Mouse (Mus musculus) right cerebral cortex, adult 2 months (tissue): ENCODE measurements around the gene Gm49661.
A peak's percentile ranks its signal among the peaks of the same experiment; 100 is the strongest.

ENCODE experiments used
- DNase-seq, 2 experiments: peaks; one replicate each; pipeline ENCODE4 v3.0.0; 2021 to 2022; ENCODE audit warnings: low spot score in 2 of 2

The Gm49661 gene

DNA sequence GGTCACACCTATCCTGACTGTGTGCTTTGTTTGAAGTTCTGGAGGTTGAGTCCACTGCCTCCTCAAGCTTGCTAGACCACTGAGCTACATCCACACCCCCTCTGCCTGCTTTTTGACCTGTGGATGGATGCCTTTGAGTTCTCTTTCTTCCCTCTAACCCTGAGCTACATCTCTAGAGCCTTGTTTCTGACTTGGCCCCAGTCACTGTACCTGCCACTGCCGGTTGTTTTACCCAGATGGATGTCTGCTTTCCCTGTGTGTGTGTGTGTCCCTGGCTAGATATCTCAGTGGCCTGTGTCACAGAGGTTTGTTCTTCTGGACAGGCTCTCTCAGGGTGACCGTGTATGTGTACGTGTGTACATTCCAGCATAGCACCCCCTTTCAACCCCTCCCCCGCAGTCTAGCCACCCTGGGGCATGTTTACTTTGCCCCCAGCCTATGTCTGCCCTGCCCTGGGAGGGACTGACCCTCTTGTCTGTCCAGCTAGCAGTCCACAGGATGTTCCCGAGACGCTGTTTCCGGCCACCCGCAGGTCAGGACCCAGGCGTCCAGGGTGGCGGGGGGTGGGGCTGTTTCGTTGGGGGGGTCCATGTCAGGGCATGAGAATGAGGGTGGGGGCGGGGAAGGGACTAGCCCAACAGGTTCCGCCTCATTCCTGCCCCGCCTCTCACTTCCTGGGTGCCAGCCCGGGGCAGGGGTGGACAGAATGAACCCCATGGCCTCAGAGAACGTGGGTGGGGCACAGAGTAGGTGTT, 15.2 kb upstream of the Gm49661 start:
- DNase-seq: no peak

DNA sequence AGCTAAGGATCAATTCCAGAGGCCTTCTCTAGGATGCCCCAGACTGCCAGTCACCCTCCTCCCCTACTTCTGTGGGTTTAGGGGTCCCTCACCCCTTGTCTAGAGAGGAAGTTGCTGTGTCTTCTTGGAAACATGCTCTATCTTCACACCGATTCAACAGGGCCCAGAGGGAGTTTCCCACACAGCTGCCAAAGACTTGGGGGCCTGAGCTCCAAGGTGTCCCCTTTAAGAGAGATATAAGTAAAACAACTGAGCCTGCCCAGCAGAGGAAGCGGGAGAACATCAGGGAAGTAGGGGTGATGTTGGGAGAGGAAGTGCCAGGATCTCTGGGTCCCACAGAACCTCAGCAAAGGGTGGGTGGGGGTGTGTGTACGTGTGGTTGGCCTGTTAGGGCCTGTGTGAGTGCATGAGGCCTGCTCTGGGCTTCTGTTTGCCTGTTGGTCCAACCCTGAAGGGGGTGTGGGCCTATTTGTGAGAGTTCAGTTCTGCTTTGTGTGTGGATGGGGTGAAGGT, 13.3 kb upstream of the Gm49661 start:
- DNase-seq: no peak

DNA sequence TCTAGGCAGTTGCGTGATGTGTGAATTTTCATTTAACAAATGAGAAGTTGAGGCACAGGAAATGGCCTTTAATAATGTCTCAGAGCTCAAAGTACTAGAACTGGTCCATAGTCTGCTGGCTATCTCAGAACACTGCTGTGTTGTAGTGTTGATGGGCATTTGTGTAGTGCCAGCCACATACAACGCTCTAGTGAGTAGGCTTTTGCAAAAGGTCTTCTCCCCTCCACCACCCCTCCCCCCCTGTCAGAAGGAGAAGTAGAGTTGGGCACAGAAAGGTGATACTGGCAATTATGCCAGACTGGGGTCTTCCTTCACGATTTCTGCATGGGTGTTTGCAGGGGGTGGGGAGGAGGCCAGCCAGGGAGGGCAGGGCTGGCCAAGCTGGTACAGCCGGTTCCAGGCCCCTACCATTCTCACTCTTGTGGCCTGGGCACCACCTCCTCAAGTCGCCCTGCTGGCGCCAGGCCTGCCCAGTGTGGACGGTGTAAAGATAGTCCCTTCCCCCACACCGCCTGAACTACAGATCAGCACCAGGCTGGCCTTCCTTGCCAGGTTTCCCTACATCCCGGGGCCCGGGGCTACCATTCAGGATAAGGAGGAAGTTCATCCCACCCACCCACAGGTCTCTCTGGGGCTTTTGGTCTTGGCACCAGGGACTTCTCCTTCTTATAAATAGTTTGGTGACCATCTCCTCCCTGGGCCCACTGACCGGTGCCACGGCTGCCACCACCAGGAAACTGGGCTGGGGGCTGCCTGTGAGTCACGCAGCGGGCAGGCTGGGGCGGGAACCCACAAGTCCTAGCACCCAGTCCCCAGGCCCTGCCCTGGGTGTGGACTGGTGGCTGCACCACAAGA, 12.6 kb upstream of the Gm49661 start:
- no peak for DNase-seq

DNA sequence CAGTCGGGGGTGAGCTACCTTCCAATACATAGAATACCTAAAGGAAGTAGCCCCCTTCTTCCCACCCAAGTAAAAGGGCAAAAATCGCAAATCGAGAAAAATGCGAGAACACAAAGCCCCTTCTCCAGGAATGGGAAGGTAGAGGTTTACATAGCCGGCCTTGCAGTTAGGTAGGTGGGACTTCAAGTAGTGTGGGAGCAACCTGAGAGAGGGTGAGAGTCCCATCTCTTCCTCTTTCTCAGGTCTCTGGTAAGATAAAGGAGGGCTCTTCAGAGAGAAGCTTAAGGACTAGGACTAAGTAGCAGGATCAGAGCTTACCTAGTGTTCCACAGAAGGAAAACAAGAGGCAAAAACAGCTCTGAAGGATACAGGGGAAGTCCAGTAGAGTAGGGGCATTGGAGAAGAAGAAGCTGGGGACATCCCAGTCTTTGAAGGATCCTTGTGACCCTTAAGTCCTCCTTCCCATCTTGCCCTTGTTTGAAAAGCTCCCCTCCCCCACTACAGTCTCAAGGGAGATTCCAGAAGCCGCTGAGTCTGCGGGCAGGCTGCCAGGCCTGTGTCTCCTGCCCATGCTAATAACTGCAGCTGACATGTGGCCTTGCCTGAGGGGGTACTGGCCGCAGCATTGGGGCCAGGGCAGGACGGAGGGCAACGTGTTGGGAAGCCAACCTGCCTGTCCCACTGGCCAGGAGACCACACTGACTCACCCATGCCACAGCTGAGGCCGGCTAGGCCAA, 11.6 kb upstream of the Gm49661 start:
- no peak for DNase-seq

DNA sequence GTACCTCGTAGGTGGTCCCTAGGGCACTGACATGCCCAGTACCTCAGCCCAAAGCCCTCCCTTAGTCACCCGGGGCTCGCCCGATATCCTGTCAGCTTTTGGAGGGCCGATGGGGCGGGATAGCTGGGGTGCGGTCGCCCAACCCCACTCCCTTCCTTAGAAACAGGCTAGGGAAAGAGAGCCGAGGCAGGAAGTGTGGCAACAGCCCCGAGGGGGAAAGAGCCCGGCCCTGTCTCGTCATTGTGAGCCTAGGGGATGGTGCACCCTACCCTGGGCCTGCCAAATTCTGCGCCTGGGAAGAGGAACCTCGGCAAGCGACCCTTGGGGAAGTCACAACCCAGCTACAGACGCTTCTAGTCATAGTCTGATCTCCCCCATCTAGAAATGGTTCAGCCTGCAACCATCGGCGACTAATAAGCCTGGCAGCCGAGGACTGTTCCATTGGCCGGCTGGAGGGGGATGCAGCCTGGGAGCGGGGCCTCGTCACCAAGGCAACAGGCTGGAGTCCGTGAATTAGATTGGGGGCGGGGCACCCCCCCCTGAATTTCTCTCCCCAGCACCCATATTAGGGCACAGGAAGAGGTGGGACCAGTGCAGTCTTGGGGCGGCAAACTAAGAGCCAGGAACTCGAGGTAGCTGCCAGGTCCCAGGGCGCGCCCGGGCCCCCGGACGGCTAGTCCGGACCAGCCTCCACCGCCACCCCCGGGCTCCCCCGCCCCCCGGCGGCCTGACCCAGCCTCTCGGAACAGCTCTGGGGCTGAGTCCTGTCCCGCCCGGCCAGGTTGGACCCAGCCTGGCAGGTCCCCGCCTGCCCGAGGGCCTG, 10.6 kb upstream of the Gm49661 start:
- DNase-seq: peak; percentile 93 to 97

DNA sequence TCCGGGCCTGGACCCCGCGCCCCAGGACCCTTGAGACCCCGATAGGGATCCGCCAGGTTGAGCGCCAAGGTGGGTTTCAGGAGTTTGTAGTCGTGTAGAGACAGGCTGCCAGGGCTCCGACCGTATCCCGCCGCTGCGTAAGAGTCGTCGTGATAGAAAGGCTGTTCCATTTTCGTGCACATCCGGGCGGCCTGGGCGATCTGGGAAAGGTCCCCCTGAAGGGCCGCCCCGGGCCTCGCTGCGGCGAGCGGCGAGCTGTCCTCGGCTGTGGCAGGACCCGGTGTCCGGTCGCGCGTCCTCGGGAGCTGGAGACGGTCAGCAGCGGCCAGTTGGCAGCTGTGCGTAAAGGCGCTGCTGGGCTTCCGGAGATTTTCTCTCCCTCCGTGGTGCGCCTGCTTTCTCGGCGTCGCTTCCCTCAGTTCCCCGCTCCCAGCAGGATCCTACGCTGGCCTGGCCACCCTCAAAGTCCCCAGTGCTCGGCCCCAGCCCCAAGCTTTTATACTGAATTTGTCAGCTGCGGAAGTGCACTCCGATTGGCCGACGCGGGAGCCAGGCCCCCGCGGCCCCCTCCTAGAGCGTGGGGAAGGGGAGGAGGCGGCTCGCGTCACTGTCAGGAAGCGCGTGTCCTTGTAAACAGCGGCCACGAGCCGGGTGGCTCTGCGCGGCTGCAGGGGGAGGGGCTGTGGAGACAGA, 9.2 kb upstream of the Gm49661 start, which contains the start of gene Junb:
Junb (minus strand) TSS at position 471 of the 693 bp plus-strand sequence.
- DNase-seq: peak; percentile 96 to 97

DNA sequence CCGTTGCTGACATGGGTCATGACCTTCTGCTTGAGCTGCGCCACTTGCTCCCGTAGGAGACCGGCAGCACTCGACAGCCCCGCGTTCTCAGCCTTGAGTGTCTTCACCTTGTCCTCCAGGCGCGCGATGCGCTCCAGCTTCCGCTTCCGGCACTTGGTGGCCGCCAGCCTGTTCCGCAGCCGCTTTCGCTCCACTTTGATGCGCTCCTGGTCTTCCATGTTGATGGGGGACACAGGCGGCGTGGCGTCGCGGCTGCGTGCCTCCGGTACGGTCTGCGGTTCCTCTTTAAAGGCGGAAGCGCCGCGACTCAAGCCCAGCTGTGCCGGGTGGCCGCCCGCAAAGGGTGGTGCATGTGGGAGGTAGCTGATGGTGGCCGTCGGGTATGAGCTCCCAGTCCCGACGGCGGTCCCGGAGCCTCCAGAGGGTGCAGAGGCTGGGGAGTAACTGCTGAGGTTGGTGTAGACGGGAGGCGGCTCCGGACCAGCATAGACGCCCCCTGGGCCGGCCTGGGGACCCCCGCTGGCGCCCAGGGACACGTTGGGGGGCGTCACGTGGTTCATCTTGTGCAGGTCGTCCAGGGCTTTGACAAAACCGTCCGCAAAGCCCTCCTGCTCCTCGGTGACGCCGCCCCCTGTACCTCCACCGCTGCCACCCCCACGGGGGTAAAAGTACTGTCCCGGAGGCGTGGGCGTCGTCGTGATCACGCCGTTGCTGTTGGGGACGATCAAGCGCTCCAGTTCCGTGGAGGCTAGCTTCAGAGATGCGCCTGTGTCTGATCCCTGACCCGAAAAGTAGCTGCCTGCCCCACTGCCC, 8.4 kb upstream of the Gm49661 start:
- DNase-seq: peak; percentile 69 to 70

DNA sequence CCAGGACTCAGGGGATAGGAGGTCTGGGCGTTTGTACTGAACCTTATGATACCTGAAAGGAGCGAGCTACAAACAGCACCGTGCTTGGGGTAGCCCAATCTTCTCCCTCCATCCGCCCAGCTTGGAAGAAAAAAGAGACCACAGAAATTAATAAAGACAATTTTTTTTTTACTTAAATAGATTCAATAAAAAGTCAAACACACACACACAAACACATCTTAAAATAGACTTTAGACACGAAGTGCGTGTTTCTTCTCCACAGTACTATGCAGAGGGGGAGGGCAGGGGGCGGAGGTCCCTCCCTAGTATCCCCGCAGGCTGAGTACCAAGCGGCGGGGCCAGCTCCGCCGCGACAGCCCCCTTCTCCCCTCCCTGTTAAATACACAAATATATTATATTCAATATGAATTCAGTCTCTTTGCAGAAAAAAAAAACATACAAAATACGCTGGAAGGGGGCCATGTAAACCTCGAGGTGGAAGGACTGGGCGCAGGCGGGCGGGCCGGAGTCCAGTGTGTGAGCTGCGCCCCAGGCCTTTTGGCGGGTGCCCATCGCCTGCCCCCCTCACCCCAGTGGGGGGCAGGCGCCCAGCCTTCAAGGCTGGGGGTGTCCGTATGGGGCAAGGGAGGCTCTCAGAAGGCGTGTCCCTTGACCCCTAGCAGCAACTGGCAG, 7.7 kb upstream of the Gm49661 start:
- no peak for DNase-seq

DNA sequence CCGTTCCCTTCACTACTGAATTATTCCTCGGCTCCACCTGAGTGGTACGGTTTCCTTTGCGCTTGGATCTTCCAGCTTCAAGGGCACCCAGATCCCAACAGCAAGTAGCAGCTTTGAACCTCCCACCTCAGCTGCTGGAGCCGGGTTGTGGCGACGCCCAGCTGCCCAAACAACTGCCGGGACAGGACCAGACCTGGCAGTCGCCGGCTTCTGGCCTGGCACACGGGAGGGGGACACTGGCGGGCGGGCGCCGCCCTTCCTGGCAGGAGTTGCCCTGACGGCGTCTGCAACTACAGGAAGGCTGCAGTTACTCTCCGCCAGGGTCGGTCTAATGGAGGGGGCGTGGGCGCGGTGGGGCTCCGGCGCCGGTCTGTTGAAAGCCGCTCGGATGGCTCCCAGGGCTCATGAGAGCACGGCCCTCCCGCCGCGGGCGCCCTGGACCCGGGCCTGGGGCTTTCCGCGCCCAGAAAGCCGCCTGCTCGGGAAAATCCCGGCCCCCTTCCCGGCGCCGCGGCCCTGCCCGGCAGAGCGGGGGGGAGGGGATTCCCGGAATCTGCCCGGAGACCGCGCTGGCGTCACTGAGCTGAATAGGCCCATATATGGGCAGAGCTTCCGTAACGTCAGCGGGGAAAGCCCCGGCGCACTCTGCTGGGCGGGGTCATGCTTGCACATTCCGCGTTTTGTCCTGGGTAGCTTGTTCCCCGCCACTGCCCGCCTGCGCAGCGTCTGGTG, 7.0 kb upstream of the Gm49661 start:
- peak; percentile 94 to 95 for DNase-seq

DNA sequence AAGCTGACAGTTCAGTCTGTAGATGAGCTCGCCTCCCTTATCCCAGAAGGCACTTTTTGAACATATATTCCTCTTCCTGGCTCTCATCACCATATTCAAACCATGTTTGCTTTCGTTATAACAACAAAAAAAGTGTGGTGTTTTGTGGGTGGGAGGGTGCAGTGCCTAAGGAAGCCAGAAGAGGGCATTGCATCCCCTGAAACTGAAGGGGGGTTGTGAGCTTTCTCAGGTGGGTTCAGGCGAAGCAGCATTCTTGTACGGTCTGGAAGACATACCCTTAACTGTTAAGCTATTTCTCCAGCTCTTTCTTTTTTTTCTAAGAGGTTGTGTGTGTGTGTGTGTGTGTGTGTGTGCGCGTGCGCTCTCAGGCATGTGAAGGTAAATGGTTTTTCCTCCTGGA, 6.2 kb upstream of the Gm49661 start:
- DNase-seq: peak; percentile 68 to 69

DNA sequence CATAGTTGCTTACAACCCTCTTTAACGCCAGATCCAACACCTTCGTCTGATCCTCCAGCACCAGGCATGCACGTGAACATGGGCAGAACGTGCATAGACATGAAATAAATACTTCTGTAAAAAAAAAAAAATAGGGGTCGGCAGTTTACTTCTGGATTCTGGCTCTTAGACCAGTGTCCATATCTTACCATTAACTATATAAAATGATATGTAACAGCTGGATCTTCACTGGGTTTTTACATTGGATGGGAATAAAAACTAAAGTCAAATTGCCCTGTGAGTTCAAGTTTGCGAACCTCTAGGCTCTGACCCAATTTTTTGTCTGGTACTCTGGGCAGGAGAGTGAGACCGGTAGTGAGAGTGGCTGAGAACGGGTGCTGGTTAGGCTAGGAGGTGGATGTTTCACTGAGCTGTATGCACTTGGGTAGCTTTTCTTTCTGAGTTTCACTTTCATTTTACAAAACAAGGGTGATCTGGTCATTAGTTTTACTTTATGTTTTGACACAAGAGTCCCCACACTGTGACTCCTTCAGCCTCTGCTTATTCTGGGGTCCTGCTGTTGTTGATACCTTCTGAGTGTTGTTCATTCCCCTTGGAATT, 5.4 kb upstream of the Gm49661 start:
- no peak for DNase-seq

DNA sequence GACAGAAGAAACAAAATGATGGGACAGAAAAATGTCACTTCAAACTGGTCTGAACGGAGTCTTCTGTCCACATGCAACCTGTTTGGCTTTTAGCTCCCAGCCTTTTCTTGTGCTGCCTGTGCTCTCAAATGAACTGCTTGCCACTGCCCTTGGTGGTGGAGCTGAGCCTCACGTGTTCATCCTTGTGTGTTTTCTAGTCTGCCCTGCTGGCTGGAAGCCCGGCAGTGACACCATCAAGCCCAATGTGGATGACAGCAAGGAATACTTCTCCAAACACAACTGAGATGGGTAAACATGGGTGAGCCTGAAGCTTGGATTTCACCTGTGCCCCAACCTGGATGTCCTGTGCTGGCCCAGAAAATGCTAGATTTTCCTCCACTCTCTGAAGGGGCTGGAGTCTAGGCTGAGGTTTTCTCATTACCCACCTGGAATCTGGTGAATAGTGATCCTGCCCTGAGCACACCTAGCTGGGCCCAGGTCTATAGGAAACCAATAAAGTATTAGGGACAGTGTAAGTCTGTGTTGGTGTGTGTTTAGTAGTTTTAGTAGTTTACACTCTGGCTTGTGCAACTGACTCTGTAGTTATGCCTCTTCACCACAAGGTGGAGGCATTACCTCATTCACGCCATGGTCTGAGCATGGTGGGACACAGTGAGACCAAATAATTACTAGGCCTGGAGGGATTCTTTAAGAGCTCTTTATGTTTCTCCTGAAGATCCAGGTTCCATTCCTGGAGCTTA, 4.7 kb upstream of the Gm49661 start:
- DNase-seq: no peak

DNA sequence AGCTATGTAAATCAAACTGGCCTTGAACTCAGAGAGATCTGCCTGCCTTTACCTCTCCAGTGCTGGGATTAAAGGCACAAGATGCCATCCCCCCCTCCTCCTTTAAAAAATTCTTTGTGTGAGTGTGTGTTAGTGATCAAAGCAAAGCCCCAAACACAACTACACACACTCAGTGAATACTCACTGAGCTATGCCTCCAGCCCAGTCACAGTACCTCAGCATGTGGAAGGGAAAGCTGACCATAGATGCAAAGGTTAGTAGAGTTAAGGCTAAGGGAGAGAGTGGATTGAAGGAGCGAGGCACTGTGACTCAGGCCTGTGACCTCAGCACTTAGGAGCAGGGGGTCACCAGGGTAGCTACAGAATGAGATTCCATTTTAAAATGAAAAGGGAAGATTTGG, 3.8 kb upstream of the Gm49661 start:
- DNase-seq: no peak

DNA sequence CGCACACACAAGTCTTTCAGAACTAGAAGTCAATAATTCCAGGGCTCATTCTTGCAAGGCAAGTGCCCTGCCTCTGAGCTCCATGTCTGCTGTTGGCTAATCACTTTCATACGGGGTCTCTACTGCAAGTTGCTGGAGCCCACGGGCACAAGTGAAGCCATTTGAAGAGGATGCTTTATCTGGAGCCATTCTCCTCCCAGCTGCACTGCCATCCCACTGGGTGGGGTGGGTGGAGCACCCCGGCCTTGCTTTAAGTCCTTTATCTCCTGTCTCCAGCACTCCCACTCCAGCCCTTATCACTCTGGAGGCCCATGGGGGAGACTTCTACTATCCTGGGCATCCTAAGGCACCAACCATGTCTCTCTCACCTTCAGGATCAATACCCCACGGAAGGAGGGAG, 1.7 kb upstream of the Gm49661 start:
- DNase-seq: no peak

DNA sequence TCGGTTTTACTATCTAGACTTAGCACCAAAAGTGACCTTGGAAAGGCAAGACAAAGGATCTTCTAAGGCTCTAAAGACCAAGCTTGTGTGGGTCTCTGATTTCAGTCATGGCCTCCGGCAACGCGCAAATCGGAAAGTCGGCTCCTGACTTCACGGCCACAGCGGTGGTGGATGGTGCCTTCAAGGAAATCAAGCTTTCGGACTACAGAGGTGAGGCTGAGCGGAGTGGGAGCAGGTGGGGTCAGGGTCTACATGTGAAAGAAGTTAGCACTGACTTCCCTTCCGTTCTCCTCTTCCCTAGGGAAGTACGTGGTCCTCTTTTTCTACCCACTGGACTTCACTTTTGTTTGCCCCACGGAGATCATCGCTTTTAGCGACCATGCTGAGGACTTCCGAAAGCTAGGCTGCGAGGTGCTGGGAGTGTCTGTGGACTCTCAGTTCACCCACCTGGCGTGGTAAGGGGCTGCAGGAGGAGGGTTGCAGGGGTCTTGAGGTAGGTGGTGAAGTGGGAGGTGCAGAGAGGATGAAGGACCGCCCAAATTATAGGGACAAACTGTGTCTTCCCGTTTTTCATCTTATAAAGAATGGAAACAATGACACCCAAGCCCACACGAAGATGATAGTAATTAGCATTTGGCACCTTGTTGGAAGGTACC, 1.0 kb upstream of the Gm49661 start:
- DNase-seq: no peak

DNA sequence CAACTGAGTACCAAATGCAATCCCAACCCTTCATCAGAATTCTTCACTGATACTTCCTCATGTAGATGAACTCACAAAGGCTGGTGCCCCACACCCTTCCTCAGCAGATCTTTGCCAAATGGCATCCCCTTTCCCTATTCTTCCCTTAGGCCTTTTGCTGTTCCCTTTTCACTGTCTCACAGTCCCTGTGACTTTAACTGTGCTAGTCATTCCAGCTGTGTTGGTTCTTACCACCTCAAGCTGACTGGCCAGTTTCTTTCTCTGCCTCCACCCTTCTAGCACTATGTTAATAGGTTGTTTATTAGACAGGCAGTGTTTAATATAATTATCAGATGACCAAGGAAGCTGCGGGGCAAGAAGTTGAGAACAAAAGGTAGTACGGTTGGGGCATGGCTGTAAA, 583 bp downstream of the Gm49661 start:
- no peak for DNase-seq
